Mouse (Mus musculus) urinary bladder, postnatal 36 days (tissue): ENCODE data around the gene Hmx2.

Source experiments
- DNase-seq, 2 experiments: peaks; one replicate each; pipeline ENCODE4 v3.0.0; 2022; ENCODE audit warnings: low spot score in 2 of 2, mixed read lengths in 1 of 2

The Hmx2 gene

GRCm38 (mm10) chr7:131556541-131557271 is 8.1 kb downstream of the Hmx2 start:
- DNase-seq: no peak

- no peak for DNase-seq
Observed at GRCm38 (mm10) chr7:131557751-131558150, 9.2 kb downstream of the Hmx2 start.

GRCm38 (mm10) chr7:131559986-131560696 is 11.6 kb downstream of the Hmx2 start, which contains the start of gene Bub3:
Gene Bub3 (plus strand): TSS chr7:131560222.
- DNase-seq: peak; percentile 87 to 91

DNA sequence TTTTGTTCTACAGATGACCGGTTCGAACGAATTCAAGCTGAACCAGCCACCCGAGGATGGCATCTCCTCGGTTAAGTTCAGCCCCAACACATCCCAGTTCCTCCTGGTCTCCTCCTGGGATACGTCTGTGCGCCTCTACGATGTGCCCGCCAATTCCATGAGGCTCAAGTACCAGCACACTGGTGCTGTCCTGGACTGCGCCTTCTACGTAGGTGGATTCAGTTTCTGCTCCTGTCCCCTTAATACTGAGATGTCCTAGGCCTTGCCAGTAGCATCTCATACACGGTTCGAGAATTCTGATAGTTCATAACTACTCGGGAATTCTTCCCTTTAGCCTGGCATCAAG is 12.1 kb downstream of the Hmx2 start:
- DNase-seq: no peak

- DNase-seq: no peak
Observed at GRCm38 (mm10) chr7:131575246-131575645, 26.7 kb downstream of the Hmx2 start.

DNA sequence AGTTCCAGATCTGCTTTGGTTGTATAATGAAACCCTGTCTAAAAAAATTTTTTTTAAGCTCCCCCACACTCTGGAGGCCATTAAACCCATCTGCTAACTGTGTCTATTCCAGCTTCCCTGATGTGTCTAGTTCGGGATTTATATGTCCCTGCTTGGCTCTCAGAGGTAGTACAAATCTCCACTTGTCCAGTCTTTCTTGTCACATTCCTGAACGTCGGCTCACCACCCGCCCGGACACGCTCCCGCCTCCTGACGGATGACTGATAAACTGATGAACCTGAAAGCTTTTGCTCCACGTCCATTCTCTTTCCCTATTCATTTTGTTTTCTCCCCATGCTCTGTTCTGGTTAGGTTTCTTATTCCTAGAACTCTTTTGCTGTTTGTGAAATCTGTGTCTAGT is 33.6 kb downstream of the Hmx2 start:
- peak in 1 of 2 experiments; percentile 38 for DNase-seq

DNA sequence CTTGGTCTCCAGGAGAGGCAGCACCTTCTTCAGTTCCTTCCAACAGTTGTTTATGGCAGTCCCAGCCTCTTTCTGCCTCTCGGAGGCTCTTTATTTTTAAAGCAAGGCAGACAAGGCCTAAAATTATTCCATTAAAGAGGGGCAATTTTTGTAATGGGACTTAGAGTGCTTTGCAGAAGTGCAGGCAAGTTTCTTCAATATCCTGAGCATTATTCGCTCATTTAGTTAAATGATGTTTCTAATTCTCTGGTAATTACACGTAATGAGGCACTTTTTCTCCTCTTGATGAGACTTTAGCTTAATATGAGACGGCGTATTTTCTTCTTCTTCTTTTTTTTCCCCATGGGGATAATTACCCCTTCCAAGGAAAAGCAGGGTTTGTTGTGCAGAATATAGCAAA is 37.0 kb downstream of the Hmx2 start:
- DNase-seq: no peak

DNA sequence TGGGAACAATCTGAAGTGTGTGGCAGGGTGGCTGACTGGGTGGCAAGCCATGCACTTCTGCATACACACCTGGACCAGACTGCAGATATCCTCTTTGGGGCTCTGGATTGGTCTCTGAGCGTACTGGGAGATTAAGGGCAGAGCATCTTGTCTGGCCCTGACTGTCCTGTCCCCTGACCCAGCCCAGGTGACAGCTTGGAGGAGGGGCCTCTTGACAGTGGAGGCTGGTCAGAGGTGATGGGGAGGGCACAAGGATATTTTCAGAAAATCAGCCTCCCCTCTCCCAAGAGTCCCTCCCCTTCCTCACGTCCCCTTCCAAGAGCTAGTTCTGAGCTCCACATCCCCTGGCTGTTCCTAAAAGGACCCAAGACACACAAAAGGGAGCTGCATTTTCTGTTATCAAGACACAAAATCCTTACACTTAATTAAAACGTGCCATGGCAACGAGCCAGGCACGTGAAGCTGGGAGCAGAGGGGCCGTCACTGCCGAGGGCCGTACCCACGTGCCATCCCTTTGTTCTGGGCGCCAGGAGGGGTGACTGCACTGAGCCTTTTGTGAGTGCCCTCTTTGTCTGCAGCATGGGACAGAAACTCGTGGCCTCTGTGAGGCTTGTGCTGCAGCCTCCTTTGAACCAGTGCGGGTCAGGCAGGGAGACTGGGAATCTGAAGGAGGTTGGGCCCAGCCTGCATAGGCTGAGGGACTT is 49.4 kb downstream of the Hmx2 start:
- no peak for DNase-seq

GRCm38 (mm10) chr7:131598483-131598824 is 49.9 kb downstream of the Hmx2 start:
- no peak for DNase-seq

- DNase-seq: no peak
Observed at GRCm38 (mm10) chr7:131602106-131602505, 53.5 kb downstream of the Hmx2 start.

DNA sequence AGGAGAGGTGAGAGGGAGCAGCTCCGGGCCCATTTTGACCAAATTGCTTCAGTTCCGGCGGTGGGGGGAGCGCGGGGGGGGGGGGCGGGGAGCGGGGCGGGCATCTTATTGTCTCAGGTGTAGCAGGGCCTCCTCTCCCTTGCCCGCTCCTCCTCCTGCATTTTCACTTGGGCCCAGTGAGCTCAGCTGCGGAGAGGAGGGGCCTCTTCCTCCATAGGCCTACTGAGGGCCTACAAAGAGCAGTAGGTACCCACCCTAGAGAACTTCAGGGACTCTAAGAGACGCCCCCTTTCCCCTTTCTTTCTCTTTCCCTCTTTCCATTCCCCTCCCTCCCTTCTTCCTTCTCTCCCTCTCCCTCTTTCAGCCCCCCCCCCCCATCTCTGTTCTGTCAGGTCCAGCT is 54.6 kb downstream of the Hmx2 start:
- DNase-seq: no peak

DNA sequence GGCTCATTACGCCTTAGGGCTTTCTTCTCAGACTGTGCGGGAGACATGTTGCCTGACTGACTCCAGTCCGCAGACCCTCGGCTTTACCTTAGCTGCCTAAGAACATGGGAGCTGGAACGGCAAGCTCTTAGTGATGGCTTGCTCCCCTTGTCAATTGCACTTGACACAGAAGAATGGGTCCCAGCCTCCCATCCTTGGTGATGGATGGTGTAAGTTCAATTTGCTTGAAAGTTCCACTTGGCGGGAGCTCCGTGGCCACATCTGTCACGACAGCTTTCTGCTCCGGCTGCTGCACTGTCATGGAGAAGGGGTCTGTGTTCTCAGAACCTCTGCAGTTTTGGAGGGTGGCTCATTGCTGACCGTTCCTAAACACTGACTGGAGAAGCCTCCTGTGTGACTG is 56.4 kb downstream of the Hmx2 start:
- DNase-seq: no peak

- no peak for DNase-seq
Observed at GRCm38 (mm10) chr7:131605481-131605880, 56.9 kb downstream of the Hmx2 start.
